Mouse (Mus musculus) myocyte (in vitro differentiated cells): ENCODE measurements around the gene Atl3. TPM values are rescaled to one million over a fixed set of nuclear protein-coding genes. Genes with fewer than 3 reads are reported as not detected.

Source experiments
- H3K27me3 ChIP-seq: one replicate; pipeline ENCODE4 v1.6.1; 2011; ENCODE audit not compliant: control insufficient read depth, insufficient read depth, insufficient read length
- H3K36me3 ChIP-seq: one replicate; pipeline ENCODE4 v1.6.1; 2011; ENCODE audit not compliant: control insufficient read depth, insufficient read depth
- H3K4me2 ChIP-seq: one replicate; pipeline ENCODE4 v1.6.1; 2011; ENCODE audit warnings: low read depth, control low read depth
- H3K4me3 ChIP-seq: one replicate; pipeline ENCODE4 v1.5.1; 2011; ENCODE audit warnings: mild to moderate bottlenecking, control low read depth, moderate library complexity
- H3K79me2 ChIP-seq: one replicate; pipeline ENCODE4 v1.6.1; 2011; ENCODE audit not compliant: control insufficient read depth, insufficient read depth
- H3ac ChIP-seq: one replicate; pipeline ENCODE4 v1.6.1; 2011; ENCODE audit not compliant: control insufficient read depth, insufficient read length
- CEBPB ChIP-seq: IDR thresholded peaks from 2 replicates; pipeline ENCODE4 v1.6.1; 2011; ENCODE audit warnings: mild to moderate bottlenecking, moderate library complexity; ENCODE audit not compliant: poor library complexity, insufficient read depth, severe bottlenecking
- E2F4 ChIP-seq: IDR thresholded peaks from one replicate; pipeline ENCODE4 v1.6.1; 2011; ENCODE audit warnings: mild to moderate bottlenecking, control low read depth, moderate library complexity; ENCODE audit not compliant: insufficient read depth
- MAX ChIP-seq: IDR thresholded peaks from one replicate; pipeline ENCODE4 v1.6.1; 2011; ENCODE audit warnings: low read depth, mild to moderate bottlenecking, control low read depth
- MYOD1 ChIP-seq, 3 experiments: IDR thresholded peaks; one replicate each; pipeline ENCODE4 v1.6.1; 2011; ENCODE audit warnings: control low read depth in 2 of 3, low read depth in 2 of 3, mild to moderate bottlenecking in 2 of 3, moderate library complexity in 1 of 3; ENCODE audit not compliant: insufficient read length in 2 of 3, control insufficient read depth in 1 of 3
- MYOG ChIP-seq, 3 experiments: IDR thresholded peaks; one replicate each; pipeline ENCODE4 v1.6.1; 2011; ENCODE audit warnings: control low read depth in 2 of 3, low read depth in 2 of 3, mild to moderate bottlenecking in 2 of 3; ENCODE audit not compliant: insufficient read length in 2 of 3, control insufficient read depth in 1 of 3, insufficient read depth in 1 of 3
- POLR2A ChIP-seq: IDR thresholded peaks from one replicate; pipeline ENCODE4 v1.6.1; 2011; ENCODE audit warnings: low read depth, mild to moderate bottlenecking, control low read depth, moderate library complexity; ENCODE audit not compliant: insufficient read length
- POLR2AphosphoS2 ChIP-seq: IDR thresholded peaks from one replicate; pipeline ENCODE4 v1.6.1; 2011; ENCODE audit warnings: low read depth, control low read depth; ENCODE audit not compliant: insufficient read length
- REST ChIP-seq: IDR thresholded peaks from one replicate; pipeline ENCODE4 v1.6.1; 2011; ENCODE audit warnings: mild to moderate bottlenecking, control low read depth, moderate library complexity; ENCODE audit not compliant: insufficient read depth, insufficient read length
- SRF ChIP-seq: IDR thresholded peaks from one replicate; pipeline ENCODE4 v1.6.1; 2011; ENCODE audit warnings: low read depth; ENCODE audit not compliant: control insufficient read depth, insufficient read length
- TCF12 ChIP-seq: IDR thresholded peaks from one replicate; pipeline ENCODE4 v1.6.1; 2011; ENCODE audit warnings: mild to moderate bottlenecking, control low read depth; ENCODE audit not compliant: poor library complexity, insufficient read depth, severe bottlenecking
- TCF3 ChIP-seq: IDR thresholded peaks from one replicate; pipeline ENCODE4 v1.6.1; 2011; ENCODE audit warnings: low read depth, control low read depth; ENCODE audit not compliant: insufficient read length
- USF1 ChIP-seq: IDR thresholded peaks from one replicate; pipeline ENCODE4 v1.6.1; 2011; ENCODE audit warnings: low read depth, mild to moderate bottlenecking, control low read depth, moderate library complexity
- polyA plus RNA-seq: library from polyadenylated mRNA; unstranded; fragments of >200 nt; fragmentation: generic; extraction: Trizol; gene quantifications from one replicate; pipeline ENCODE4 v1.2.1, GENCODE M21; 2012; ENCODE audit warnings: missing spikeins

The Atl3 gene
- polyA plus RNA-seq, 1 experiment: 14.4 TPM

- peak overlapping the region; percentile 98 for H3K4me2 ChIP-seq
- H3K27me3 ChIP-seq: no peaks in the 10 kb centered on the region
- no peaks in the 10 kb centered on the region for H3K36me3 ChIP-seq
- no peak overlapping the region for H3K4me3 ChIP-seq
- TF ChIP-seq MYOG (IDR thresholded peaks at IDR 0.05; ENCODE audit: control insufficient read depth in 1 of 3, insufficient read depth in 1 of 3, insufficient read length in 2 of 3, low read depth in 2 of 3) (no peak), MAX (no peak), USF1 (no peak)
- H3ac ChIP-seq: no peak overlapping the region
- peaks cover 4% of the 10 kb centered on the region for H3K79me2 ChIP-seq
Measured at GRCm38 (mm10) chr19:7568364-7568763, 74.5 kb downstream of the Atl3 start.

- no peaks in the 10 kb centered on the region for H3K27me3 ChIP-seq
- H3K4me2 ChIP-seq: peak overlapping the region; percentile 98
- no peaks in the 10 kb centered on the region for H3K36me3 ChIP-seq
- no peak overlapping the region for H3ac ChIP-seq
- TF ChIP-seq MYOD1 (IDR thresholded peaks at IDR 0.05; ENCODE audit: control insufficient read depth in 1 of 3, insufficient read length in 2 of 3, low read depth in 2 of 3): peak in 1 of 3 experiments; percentile 42
- TF ChIP-seq MYOG (IDR thresholded peaks at IDR 0.05; ENCODE audit: control insufficient read depth in 1 of 3, insufficient read depth in 1 of 3, insufficient read length in 2 of 3, low read depth in 2 of 3): peak in 1 of 3 experiments; percentile 46
- TF ChIP-seq POLR2AphosphoS2: no peak
- TF ChIP-seq SRF: no peak
- no peak for TF ChIP-seq MAX
- no peak for TF ChIP-seq E2F4
- peak; percentile 39; the same call in 1 of the 2 replicates for TF ChIP-seq CEBPB
- TF ChIP-seq USF1: no peak
- H3K4me3 ChIP-seq: no peak overlapping the region
- H3K79me2 ChIP-seq: peaks cover 4% of the 10 kb centered on the region
Measured at GRCm38 (mm10) chr19:7569650-7570049, 75.8 kb downstream of the Atl3 start.

- no peak overlapping the region for H3ac ChIP-seq
- TF ChIP-seq MAX: no peak
- TF ChIP-seq USF1: no peak
- no peak for TF ChIP-seq MYOD1 (IDR thresholded peaks at IDR 0.05; ENCODE audit: control insufficient read depth in 1 of 3, insufficient read length in 2 of 3, low read depth in 2 of 3)
- TF ChIP-seq REST: no peak
- peak; percentile 29 for TF ChIP-seq POLR2A
- no peak for TF ChIP-seq E2F4
- peak; percentile 67; the same call in 1 of the 2 replicates for TF ChIP-seq CEBPB
- TF ChIP-seq TCF12: no peak
- TF ChIP-seq SRF: no peak
- no peak for TF ChIP-seq TCF3
- TF ChIP-seq MYOG (IDR thresholded peaks at IDR 0.05; ENCODE audit: control insufficient read depth in 1 of 3, insufficient read depth in 1 of 3, insufficient read length in 2 of 3, low read depth in 2 of 3): no peak
- TF ChIP-seq POLR2AphosphoS2: no peak
- peaks cover 19% of the 10 kb centered on the region for H3K36me3 ChIP-seq
- peak overlapping the region; percentile 56 for H3K4me2 ChIP-seq
- no peaks in the 10 kb centered on the region for H3K27me3 ChIP-seq
- H3K4me3 ChIP-seq: peak overlapping the region; percentile 32
- H3K79me2 ChIP-seq: no peaks in the 10 kb centered on the region
Measured at GRCm38 (mm10) chr19:7576180-7576579, 82.3 kb downstream of the Atl3 start.

- Histone ChIP-seq H3ac (no peak overlapping the region), H3K36me3 (peaks cover 19% of the 10 kb centered on the region), H3K4me2 (no peak overlapping the region), H3K27me3 (no peaks in the 10 kb centered on the region), H3K4me3 (no peak overlapping the region), H3K79me2 (no peaks in the 10 kb centered on the region)
- no peak for TF ChIP-seq MYOG (IDR thresholded peaks at IDR 0.05; ENCODE audit: control insufficient read depth in 1 of 3, insufficient read depth in 1 of 3, insufficient read length in 2 of 3, low read depth in 2 of 3)
- no peak for TF ChIP-seq CEBPB
- no peak for TF ChIP-seq USF1
- no peak for TF ChIP-seq E2F4
- no peak for TF ChIP-seq MAX
- TF ChIP-seq MYOD1 (IDR thresholded peaks at IDR 0.05; ENCODE audit: control insufficient read depth in 1 of 3, insufficient read length in 2 of 3, low read depth in 2 of 3): no peak
- no peak for TF ChIP-seq TCF3
- no peak for TF ChIP-seq TCF12
- no peak for TF ChIP-seq REST
- TF ChIP-seq POLR2A: no peak
- no peak for TF ChIP-seq POLR2AphosphoS2
- no peak for TF ChIP-seq SRF
Measured at GRCm38 (mm10) chr19:7577710-7578109, 83.9 kb downstream of the Atl3 start.

GRCm38 (mm10) chr19:7581042-7581441, 87.2 kb downstream of the Atl3 start:
- no peak for TF ChIP-seq CEBPB
- TF ChIP-seq TCF12: no peak
- TF ChIP-seq MYOD1 (IDR thresholded peaks at IDR 0.05; ENCODE audit: control insufficient read depth in 1 of 3, insufficient read length in 2 of 3, low read depth in 2 of 3): no peak
- no peak for TF ChIP-seq POLR2AphosphoS2
- TF ChIP-seq USF1: no peak
- no peak for TF ChIP-seq MAX
- no peak for TF ChIP-seq TCF3
- no peak for TF ChIP-seq MYOG (IDR thresholded peaks at IDR 0.05; ENCODE audit: control insufficient read depth in 1 of 3, insufficient read depth in 1 of 3, insufficient read length in 2 of 3, low read depth in 2 of 3)
- no peak for TF ChIP-seq POLR2A
- TF ChIP-seq E2F4: no peak
- TF ChIP-seq REST: no peak
- no peak for TF ChIP-seq SRF
- H3K4me2 ChIP-seq: no peak overlapping the region
- no peaks in the 10 kb centered on the region for H3K27me3 ChIP-seq
- H3K4me3 ChIP-seq: no peak overlapping the region
- H3ac ChIP-seq: no peak overlapping the region
- H3K79me2 ChIP-seq: no peaks in the 10 kb centered on the region
- peaks cover 21% of the 10 kb centered on the region for H3K36me3 ChIP-seq
